Comparison of ENCODE assay signal across 1 mouse cellular context in genomic region chr10:127066519-127067018, GRCm38 (mm10).
TF ChIP-seq lines count a peak whose summit lies in the region.

No protein-coding gene starts in this region.

TF ChIP-seq in CH12.LX, 34 proteins besides CTCF, POLR2A, EP300 and RAD21:
- TF ChIP-seq JUN (IDR thresholded peaks at IDR 0.05; ENCODE audit: insufficient read depth, low read depth, low read length) (no peak), MAFK (IDR thresholded peaks at IDR 0.05; ENCODE audit: insufficient replicate concordance, low read length) (no peak), IRF4 (IDR thresholded peaks at IDR 0.05; ENCODE audit: low read depth, low read length) (no peak), MAZ (IDR thresholded peaks at IDR 0.05; ENCODE audit: low read depth, low read length) (no peak), NRF1 (IDR thresholded peaks at IDR 0.05; ENCODE audit: low read depth, low read length) (no peak), SMC3 (IDR thresholded peaks at IDR 0.05; ENCODE audit: low read depth, low read length) (no peak), JUND (conservative IDR thresholded peaks at IDR 0.05; ENCODE audit: low read depth, low read length) (no peak), ZMIZ1 (IDR thresholded peaks at IDR 0.05; ENCODE audit: low read depth, low read length) (no peak), MXI1 (IDR thresholded peaks at IDR 0.05; ENCODE audit: low read depth, low read length) (no peak), NELFE (IDR thresholded peaks at IDR 0.05; ENCODE audit: low read depth, low read length) (no peak), MYC (IDR thresholded peaks at IDR 0.05; ENCODE audit: low read depth, low read length) (no peak), E2F4 (IDR thresholded peaks at IDR 0.05; ENCODE audit: insufficient replicate concordance, low read depth, low read length) (no peak), HCFC1 (IDR thresholded peaks at IDR 0.05; ENCODE audit: low read depth, low read length) (no peak)
